Mouse (Mus musculus) activated CD4-positive, CD25-positive, alpha-beta regulatory T cell, adult 4 months (primary cell): ENCODE measurements around the gene Myh14. TPM values are rescaled to one million over a fixed set of nuclear protein-coding genes. Genes with fewer than 3 reads are reported as not detected.
"Not testable (repeated sequence)": the region's sequence is repeated elsewhere in the genome, so short reads cannot be mapped to it uniquely, and the experiment has no call there.

Experiments used
- ATAC-seq: one replicate; pipeline ENCODE4 v1.8.0; 2017
- polyA plus RNA-seq, 2 experiments: library from polyadenylated mRNA; unstranded; fragments of 100-300 nt; shearing (Covaris generic); gene quantifications; one replicate each; pipeline ENCODE4 v1.2.1; 2017

Myh14 gene
- under 1 TPM in 1 of 2 experiments, not detected in 1; 0.38 TPM for polyA plus RNA-seq

DNA sequence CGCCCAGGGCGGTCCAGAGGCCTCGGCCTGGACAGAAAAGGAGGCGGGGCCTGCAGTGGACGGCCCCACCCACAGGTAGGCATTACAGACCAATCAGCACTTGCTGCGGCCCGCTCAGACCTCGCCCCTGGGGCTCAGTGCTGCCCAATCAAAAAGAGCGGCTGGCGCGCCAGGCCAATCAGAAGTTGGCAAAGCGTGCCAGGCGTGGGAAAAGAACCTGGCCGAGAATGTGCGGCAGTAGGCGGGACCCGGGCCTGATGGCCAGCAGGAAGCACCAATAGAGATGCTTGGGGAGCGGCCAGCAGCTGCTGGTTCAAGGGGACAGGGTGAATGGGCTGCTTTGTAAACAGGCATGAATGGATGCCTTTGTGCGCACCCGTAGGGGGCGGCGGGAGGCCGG is at the start of gene Myh14:
TSS of gene Myh14 (minus strand) at position 41 of the 400 bp plus-strand sequence.
- no peak for ATAC-seq

GRCm38 (mm10) chr7:44709881-44710280 is 39.2 kb upstream of the Myh14 start:
- ATAC-seq = no peak

DNA sequence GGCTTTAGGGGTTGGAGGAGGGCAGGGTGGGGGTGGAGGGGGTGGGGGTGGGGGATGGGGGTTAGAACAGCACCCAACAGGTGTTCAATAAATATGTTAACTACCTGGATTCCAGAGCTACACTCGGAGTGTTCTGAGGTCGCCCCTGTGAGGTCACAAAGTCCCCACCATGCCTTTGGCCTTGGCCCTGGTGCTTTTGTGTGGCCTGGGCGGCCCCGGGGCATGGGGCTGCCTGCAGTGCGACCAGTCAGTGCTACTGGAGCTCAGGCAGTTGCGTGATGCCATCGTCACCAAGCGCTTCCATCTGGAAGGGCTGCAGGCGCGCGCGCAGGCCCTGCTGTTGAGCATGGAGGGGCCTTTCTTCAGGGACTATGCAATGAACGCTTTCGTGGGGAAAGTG is 37.9 kb upstream of the Myh14 start, which contains the start of gene Izumo2:
TSS of gene Izumo2 (plus strand) at position 169 of the 400 bp plus-strand sequence.
- ATAC-seq = no peak

DNA sequence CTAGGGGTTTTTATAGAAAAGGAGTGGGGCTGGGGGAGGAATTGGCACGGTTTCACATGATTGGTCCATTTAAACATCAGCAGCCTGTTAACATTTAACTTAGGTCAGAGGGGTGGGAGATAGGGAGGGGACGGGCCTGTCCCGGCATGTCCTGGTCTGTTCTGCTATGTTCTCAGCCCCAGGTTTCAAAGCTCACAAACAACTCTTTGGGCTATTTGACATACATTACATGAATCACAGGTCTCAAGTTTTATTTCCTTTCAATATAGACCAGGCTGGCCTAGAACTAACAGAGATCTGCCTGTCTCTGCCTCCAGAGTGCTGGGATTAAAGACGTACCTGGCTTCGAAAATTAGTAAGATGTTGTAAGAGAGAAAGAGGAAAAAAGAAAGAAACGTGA is 37.5 kb upstream of the Myh14 start:
- not testable (repeated sequence) for ATAC-seq

DNA sequence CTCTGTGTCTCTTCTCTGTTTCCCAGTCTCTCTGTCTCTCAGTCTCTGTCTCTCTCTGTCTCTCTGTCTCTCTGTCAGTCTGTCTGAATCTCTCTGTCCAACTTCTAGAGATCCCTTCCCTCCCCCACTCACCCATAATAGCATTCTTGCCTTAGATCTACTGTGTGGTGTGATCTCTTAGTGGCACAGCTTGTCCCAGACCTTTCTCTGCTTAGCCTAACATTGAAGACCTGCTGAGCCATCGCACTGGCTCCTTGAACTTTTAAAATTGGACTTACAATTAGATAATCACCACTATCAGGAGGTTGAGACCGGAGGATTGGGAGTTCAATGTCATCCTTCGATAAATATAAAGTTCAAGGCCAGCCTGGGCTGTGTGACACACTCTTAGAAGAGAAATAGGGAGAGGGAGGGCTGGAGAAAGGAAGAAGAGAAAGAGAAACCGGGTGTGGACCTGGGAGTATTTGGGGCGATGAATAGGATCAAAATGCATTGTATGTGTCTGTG is 36.6 kb upstream of the Myh14 start:
- no peak for ATAC-seq

- ATAC-seq = no peak
These were observed 35.7 kb upstream of the Myh14 start for GRCm38 (mm10) chr7:44706322-44706721.

DNA sequence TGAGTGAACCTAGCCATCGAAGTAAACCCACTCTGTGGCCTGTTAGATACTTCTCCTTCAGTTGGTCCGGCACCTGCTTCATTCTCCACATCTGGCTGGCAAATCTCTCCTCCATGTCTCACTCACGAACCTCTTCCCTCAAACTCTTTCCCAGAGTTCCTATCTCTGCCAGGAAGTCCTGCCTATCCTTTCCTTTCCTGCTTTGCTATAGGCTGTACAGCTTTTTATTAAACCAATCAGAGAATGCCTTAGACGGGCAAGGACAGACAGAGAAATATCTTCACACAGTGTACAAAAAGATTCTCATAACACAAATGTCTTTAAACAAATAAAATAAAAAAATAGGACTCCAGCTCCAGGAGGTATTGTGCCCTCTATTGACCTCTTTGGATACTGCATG is 34.4 kb upstream of the Myh14 start:
- no peak for ATAC-seq

DNA sequence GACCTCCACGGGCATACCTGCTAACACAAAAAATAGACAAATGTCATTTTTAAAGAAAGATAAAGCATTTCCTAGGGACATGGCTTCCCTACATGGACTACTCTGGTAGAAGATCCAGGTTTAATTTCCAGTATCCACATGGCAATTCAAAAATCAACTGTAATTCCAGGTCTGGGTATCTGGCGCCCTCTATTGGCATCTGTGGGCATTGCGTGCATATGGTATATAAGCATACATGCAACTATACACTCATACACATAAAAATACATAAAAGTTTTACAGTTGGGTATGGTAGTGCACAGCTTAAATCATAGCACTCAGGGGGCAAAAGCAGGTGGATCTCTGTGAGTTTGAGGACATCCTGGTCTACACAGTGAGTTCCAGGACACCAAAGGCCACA is 33.7 kb upstream of the Myh14 start:
- no peak for ATAC-seq

- no peak for ATAC-seq
These were observed 32.3 kb upstream of the Myh14 start for GRCm38 (mm10) chr7:44702985-44703384.

GRCm38 (mm10) chr7:44701921-44702320 is 31.3 kb upstream of the Myh14 start:
- ATAC-seq = no peak

DNA sequence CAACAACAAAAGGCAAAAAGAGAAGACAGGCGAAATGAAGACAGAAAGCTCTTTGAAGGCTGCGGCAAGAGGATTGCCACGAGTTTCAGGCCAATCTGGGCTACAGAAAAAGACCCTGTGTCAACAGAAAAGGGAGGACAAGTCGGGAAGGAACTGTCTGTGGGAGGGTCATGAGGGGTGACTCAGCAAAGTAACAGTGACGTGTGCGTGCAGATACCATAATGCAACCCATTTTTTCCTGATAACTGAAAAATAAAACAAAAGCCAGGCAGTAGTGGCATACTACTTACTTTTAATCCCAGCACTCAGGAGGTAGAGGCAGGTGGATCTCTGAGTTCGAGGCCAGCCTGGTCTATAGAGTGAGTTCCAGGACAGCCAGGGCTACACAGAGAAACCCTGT is 27.3 kb upstream of the Myh14 start:
- no peak for ATAC-seq

DNA sequence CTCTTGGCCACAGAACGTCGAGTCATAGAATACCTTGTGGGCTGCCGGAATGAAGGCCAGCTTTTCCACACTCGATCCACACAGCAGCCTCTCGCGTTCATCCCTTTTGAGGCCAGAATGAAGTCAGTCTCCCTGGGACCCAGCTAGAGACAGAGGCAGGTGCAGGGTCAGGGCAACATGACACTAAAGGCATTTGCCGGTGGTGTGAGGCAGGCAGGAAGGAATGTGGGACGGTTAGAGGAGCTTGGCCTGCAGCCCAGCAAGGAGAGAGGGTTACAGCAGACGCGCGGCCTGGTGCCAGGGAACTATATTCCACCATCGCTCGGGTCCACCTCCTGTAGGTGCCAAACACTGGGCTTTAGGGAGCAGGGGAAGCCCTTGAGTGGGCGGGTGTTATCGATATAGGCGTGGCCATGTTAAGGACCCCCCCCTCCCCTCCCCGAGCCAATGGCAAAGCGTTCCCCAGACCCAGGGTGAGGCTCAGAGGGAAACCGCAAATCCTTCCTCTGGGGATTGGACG is 26.6 kb upstream of the Myh14 start:
- no peak for ATAC-seq

DNA sequence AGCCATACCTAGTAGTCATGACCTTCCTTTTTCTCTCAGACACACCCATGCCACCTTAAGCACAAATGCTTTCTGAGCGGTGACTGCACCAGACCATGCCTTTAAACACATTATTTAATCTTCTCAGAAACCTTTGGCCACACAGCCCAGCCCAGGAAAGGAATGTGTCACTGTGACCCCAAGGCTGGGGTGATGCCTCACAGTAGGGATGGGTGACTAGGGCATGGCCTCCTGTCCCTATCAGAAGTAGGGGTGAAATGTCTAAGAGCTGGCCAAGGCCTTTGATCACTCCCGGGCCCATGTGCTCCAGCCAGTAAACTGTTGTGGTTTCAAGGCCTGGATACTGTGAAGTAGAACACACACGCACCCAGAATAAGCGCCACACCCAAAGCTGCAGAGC is 24.6 kb upstream of the Myh14 start:
- no peak for ATAC-seq

DNA sequence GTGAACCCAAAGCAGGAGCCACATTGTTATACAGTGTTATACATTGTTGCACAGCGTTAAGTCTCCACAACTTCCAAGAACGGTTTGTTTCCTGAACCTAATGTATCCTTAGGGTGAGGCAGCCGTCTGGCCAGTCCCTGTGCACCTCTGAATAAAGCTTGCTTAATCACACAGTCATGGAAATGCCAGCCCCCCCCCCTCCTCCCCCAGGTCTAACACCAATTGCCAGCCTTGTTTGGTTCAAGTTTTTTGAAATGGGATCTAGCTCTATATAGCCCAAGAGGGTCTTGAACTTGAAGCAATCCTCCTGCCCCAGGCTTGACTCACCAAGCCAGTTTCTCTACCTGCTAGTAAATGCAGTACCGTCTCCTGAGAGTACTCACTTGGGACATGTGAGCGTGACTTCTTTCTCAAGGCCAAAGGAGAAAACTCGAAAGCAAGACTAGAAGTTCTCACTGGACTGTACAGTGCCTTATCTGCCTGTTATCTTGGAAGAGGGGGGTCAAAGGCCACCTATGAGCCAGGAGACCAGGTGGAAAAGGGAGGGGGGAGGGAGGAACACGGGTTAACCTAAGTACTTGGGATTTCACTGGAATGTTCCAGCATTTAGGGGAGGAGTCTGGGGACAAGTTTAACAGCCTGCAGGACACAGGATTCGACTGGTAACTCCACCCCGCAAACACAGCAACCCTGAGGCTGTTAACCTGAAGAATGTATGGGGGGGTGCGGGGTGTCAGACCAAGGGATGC is 23.0 kb upstream of the Myh14 start:
- no peak for ATAC-seq

- no peak for ATAC-seq
These were observed 18.7 kb upstream of the Myh14 start for GRCm38 (mm10) chr7:44689331-44689730.

DNA sequence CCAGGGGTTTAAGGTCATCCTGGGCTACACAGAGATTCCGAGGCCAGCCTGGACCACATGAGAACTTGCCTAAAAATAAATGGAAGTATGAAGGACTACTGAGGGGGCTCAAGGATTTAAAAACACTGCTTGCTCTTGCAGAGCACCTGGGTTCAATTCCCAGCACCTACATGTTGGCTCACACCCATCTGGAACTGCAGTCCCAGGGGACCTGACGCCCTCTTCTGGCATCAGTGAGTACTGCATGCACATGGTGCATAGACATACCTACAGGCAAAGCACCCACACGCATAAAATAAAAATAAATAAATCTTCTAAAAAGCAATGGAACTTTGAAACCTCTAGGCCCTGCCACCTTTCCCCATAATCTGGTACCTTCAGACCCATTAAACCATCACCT is 18.2 kb upstream of the Myh14 start:
- no peak for ATAC-seq

DNA sequence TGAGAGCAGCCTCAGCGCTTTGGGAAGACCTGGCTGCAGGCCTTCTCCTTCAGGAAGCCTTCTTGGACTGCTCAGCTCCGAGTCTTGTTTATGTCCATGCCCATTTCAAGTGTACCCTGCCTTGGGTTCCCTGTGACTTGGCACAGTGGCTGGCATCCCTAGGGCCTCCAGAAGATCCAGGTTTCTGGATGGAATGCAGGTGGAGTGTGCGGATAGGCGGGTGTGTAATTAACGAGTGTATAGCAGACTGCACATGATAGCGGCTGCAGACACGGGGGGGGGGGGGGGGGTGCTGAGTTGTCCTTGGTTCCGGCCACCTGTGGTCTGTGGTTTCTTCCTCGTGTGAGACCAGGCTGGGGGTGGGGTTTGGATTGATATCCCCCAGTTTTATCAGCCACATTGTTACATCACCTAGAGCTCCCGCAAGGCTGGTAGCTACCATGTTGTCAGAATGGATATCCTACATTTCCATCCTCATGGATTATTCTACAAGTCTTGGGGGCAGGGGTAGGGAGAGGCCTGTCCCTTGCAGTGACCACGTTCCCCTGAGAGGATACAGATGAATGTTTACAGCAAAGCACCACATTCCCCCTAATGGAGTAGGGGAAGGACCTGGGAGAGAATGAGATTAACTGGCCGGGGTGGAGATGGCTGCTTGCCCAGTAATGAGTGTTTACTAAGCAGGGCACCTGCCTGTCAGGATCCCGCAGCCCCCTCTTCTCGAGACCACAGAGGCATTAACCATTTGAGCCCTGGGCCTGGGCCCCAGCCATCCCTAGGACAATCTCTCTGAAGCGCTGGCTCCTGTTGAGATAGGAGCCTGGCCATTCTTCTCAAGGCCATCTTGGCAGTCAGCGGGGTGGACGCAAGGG is 15.1 kb upstream of the Myh14 start:
- no peak for ATAC-seq

GRCm38 (mm10) chr7:44683656-44684055 is 13.0 kb upstream of the Myh14 start:
- no peak for ATAC-seq

DNA sequence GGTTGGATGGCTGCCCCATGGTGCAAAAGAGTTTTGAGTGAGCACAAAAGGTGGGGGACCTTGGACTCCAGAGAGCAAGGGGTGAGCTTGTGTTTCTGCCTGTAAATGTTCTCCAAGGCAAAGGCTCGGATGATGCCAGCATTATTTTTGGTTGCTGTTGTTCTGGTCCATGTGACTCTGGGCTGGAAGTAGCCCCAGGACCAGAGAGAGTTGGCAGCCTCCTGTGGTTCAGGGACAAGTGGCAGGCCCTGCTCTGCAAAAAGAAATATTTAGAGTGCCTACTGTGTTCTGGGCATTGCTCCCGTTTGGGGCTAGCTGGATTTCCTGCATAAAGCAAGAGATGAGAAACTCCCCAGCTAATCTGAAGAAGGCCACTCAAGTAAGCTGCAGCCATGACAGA is 6.0 kb upstream of the Myh14 start:
- ATAC-seq = no peak

- no peak for ATAC-seq
These were observed 5.5 kb upstream of the Myh14 start for GRCm38 (mm10) chr7:44676126-44676525.

GRCm38 (mm10) chr7:44675171-44675570 is 4.5 kb upstream of the Myh14 start:
- ATAC-seq = no peak

DNA sequence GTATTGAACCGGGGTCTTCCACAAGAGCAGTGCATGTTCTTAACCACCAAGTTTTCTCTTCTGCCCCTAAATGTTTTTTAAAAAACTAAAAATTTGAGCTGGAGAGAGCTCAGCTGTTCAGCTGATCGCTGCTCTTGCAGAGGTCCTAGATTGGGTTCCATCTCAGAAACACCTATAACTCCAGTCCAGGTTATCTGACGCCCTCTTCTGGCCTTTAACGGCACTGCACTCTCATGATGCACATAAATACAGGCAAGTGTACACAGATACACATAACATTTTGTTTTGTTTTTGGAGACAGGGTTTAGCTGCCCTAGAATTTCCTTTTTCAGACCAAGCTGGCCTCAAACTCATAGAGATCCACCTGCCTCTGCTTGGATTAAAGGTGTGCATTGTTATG is 3.9 kb upstream of the Myh14 start:
- ATAC-seq = no peak

DNA sequence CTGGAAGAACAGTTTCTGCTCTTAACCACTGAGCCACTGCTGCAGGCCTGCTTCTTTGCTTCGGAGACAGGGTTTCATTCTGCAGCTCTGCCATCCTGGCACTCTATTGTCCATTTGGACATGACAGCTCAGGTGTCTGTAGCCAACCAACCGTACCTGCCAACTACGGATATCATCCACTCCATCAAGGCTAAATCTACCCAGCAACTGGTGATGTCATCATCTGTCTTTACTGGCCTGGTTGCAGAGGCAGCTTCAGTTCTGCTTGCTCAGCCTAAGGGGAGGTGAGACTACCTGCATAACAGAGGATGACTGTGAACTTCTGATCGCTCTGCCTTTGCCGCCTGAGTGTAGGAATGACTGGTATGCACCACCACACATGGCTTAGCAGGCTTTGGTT is 1.6 kb upstream of the Myh14 start:
- no peak for ATAC-seq
